Mouse (Mus musculus) cortical plate, adult 2 months (tissue): ENCODE measurements around the gene Gm20662. TPM values are rescaled to one million over a fixed set of nuclear protein-coding genes. Genes with fewer than 3 reads are reported as not detected.
A peak's percentile ranks its signal among the peaks of the same experiment; 100 is the strongest.

ENCODE experiments used
- H3K27ac ChIP-seq: fragments of 200-500 bp; 2 replicates; pipeline ENCODE4 v1.5.1; 2012; ENCODE audit warnings: low read length, control low read depth, inconsistent platforms; ENCODE audit not compliant: insufficient read depth
- H3K4me1 ChIP-seq: fragments of 200-500 bp; 2 replicates; pipeline ENCODE4 v1.6.1; 2011; ENCODE audit warnings: low read length; ENCODE audit not compliant: control insufficient read depth, insufficient read depth
- H3K4me3 ChIP-seq: fragments of 200-500 bp; 2 replicates; pipeline ENCODE4 v1.5.1; 2011; ENCODE audit warnings: mild to moderate bottlenecking, low read length, control low read depth; ENCODE audit not compliant: insufficient read depth
- CTCF ChIP-seq: fragments of 200-500 bp; IDR thresholded peaks from 2 replicates; pipeline ENCODE4 v1.5.1; 2011; ENCODE audit warnings: mild to moderate bottlenecking, control low read depth, low read length; ENCODE audit not compliant: insufficient read depth; ENCODE audit errors: extremely low read depth
- POLR2A ChIP-seq: fragments of 200-500 bp; IDR thresholded peaks from 2 replicates; pipeline ENCODE4 v1.6.1; 2011; ENCODE audit warnings: mild to moderate bottlenecking, low read length, control low read depth; ENCODE audit not compliant: insufficient read depth; ENCODE audit errors: extremely low read depth
- polyA plus RNA-seq: library from polyadenylated mRNA; depleted of rRNA; stranded (reverse); fragments of >200 nt; gene quantifications from 2 replicates; pipeline ENCODE4 v1.2.3, GENCODE M21; 2012

Gm20662 gene
- polyA plus RNA-seq, 1 experiment = 5.6 TPM

GRCm38 (mm10) chr9:107971690-107972541 lies 24.2 kb upstream of the Gm20662 start:
- no peak overlapping the region for H3K4me3 ChIP-seq
- TF ChIP-seq CTCF (no peak), POLR2A (no peak)

GRCm38 (mm10) chr9:107974491-107975171 lies 21.5 kb upstream of the Gm20662 start:
- H3K27ac ChIP-seq = no peak overlapping the region
- TF ChIP-seq POLR2A (no peak), CTCF (no peak)
- H3K4me3 ChIP-seq = no peak overlapping the region
- H3K4me1 ChIP-seq = no peaks in the 10 kb centered on the region

More at GRCm38 (mm10) chr9:107971690-107972541, 24.2 kb upstream of the Gm20662 start:
- Histone ChIP-seq H3K4me1 (no peaks in the 10 kb centered on the region), H3K27ac (no peak overlapping the region)

GRCm38 (mm10) chr9:107975399-107976386 lies 20.5 kb upstream of the Gm20662 start, which contains the start of gene Uba7:
Uba7 (plus strand) TSS chr9:107975505.
- TF ChIP-seq POLR2A = no peak
- no peak within 1 kb of the TSS; the same call in 1 of the 2 replicates for H3K4me3 ChIP-seq
- no peaks in the 10 kb centered on the region for H3K4me1 ChIP-seq
- no peak within 1 kb of the TSS; the same call in 1 of the 2 replicates for H3K27ac ChIP-seq

- TF ChIP-seq POLR2A (no peak), CTCF (no peak)
- peaks cover 8% of the 10 kb centered on the region for H3K4me1 ChIP-seq
- H3K4me3 ChIP-seq = no peak overlapping the region
- no peak overlapping the region for H3K27ac ChIP-seq
These were observed 17.3 kb upstream of the Gm20662 start for GRCm38 (mm10) chr9:107978815-107979214.

- H3K4me3 ChIP-seq = no peak overlapping the region
- H3K27ac ChIP-seq = peak overlapping the region; percentile 93
- H3K4me1 ChIP-seq = peaks cover 8% of the 10 kb centered on the region
- no peak for TF ChIP-seq POLR2A
These were observed 14.2 kb upstream of the Gm20662 start for GRCm38 (mm10) chr9:107981684-107982605.

GRCm38 (mm10) chr9:107982681-107983346 lies 13.3 kb upstream of the Gm20662 start, which contains the start of gene Gm20661:
Gm20661 (plus strand) TSS chr9:107983058.
- peak within 1 kb of the TSS; percentile 97 for H3K27ac ChIP-seq
- peaks cover 8% of the 10 kb centered on the region for H3K4me1 ChIP-seq
- 0 out of 2 replicates have a peak within 1 kb of the TSS, but pooled peaks have one; percentile 16 for H3K4me3 ChIP-seq
- no peak for TF ChIP-seq POLR2A
- TF ChIP-seq CTCF = no peak

- Histone ChIP-seq H3K4me1 (peaks cover 8% of the 10 kb centered on the region), H3K4me3 (0 out of 2 replicates have a peak overlapping the region, but pooled peaks have one; percentile 16), H3K27ac (peak overlapping the region; percentile 97)
- TF ChIP-seq POLR2A = no peak
- TF ChIP-seq CTCF = no peak
These were observed 12.7 kb upstream of the Gm20662 start for GRCm38 (mm10) chr9:107983421-107983890.
